Mouse (Mus musculus) stomach, postnatal 0 days (tissue): ENCODE data around the gene Zfp652. TPM values are rescaled to one million over a fixed set of nuclear protein-coding genes. Genes with fewer than 3 reads are reported as not detected.
"Not testable (repeated sequence)": the region's sequence is repeated elsewhere in the genome, so short reads cannot be mapped to it uniquely, and the experiment has no call there.

Experiments used
- ATAC-seq: fragments of 200-750 bp; cut with Nextera tagmentation; 2 replicates; pipeline ENCODE4 v1.8.0; 2017; ENCODE audit not compliant: low FRiP score, low TSS enrichment
- DNase-seq: peaks from one replicate; pipeline ENCODE4 v3.0.0-alpha.2; 2016; ENCODE audit warnings: low spot score
- H3K27ac ChIP-seq: fragments of 300-500 bp; sonication (generic); replicated peaks from 2 replicates; pipeline ENCODE4 v1.5.1; 2014; ENCODE audit warnings: mild to moderate bottlenecking, control low read depth
- H3K27me3 ChIP-seq: fragments of 300-500 bp; sonication (generic); 2 replicates; pipeline ENCODE4 v1.6.1; 2014; ENCODE audit warnings: low read length; ENCODE audit not compliant: control insufficient read depth, insufficient read depth
- H3K36me3 ChIP-seq: fragments of 300-500 bp; sonication (generic); 2 replicates; pipeline ENCODE4 v1.6.1; 2014; ENCODE audit warnings: low read length, mixed read lengths; ENCODE audit not compliant: control insufficient read depth, insufficient read depth
- H3K4me1 ChIP-seq: fragments of 300-500 bp; sonication (generic); replicated peaks from 2 replicates; pipeline ENCODE4 v1.6.1; 2014; ENCODE audit warnings: antibody characterized with exemption; ENCODE audit not compliant: control insufficient read depth, insufficient read depth
- H3K4me2 ChIP-seq: fragments of 300-500 bp; sonication (generic); replicated peaks from 2 replicates; pipeline ENCODE4 v1.6.1; 2014; ENCODE audit warnings: low read depth, mild to moderate bottlenecking, control low read depth, moderate library complexity
- H3K4me3 ChIP-seq: fragments of 300-500 bp; sonication (generic); 2 replicates; pipeline ENCODE4 v1.5.1; 2014; ENCODE audit warnings: low read depth, low read length, control low read depth
- H3K9ac ChIP-seq: fragments of 300-500 bp; sonication (generic); 2 replicates; pipeline ENCODE4 v1.6.1; 2014; ENCODE audit warnings: mild to moderate bottlenecking, low read length, control low read depth, mixed read lengths
- H3K9me3 ChIP-seq: fragments of 300-500 bp; sonication (generic); 2 replicates; pipeline ENCODE4 v1.6.1; 2016; ENCODE audit warnings: low read length; ENCODE audit not compliant: control insufficient read depth
- CTCF ChIP-seq: IDR thresholded peaks from 2 replicates; pipeline ENCODE4 v1.5.1; 2016; ENCODE audit warnings: antibody characterized with exemption, low read depth, mild to moderate bottlenecking, moderate library complexity
- EP300 ChIP-seq: optimal IDR thresholded peaks from 2 replicates; pipeline ENCODE3; 2016; ENCODE audit warnings: antibody characterized with exemption
- WGBS: fragments of 180-500 bp; shearing (Covaris S2); extraction: QIAGEN DNeasy Blood & Tissue Kit; methylation state at CpG from one replicate; pipeline ENCODE4 v1.1.7; 2014; 5-methylcytosine and 5-hydroxymethylcytosine counted together
- polyA plus RNA-seq: library from polyadenylated mRNA; unstranded; fragments of >200 nt; fragmentation: Nextera tagmentation; extraction: Ambion mirVana; gene quantifications from 2 replicates; pipeline ENCODE4 v1.2.1, GENCODE M21; 2015

Zfp652 gene
- polyA plus RNA-seq = 10.0 and 10.2 TPM in 2 replicates

- Histone ChIP-seq H3K9ac (peak within 1 kb of the TSS; percentile 96), H3K9me3 (no peaks in the 10 kb centered on the region), H3K4me2 (peak within 1 kb of the TSS; percentile 85), H3K36me3 (no peaks in the 10 kb centered on the region), H3K27ac (peak within 1 kb of the TSS; percentile 99), H3K27me3 (no peaks in the 10 kb centered on the region), H3K4me1 (no peaks in the 10 kb centered on the region), H3K4me3 (peak within 1 kb of the TSS; percentile 74)
- no peak for TF ChIP-seq CTCF
- no peak for TF ChIP-seq EP300
- ATAC-seq (peak; percentile 92), DNase-seq (peak; percentile 96)
- WGBS = under 1% methylated on average over 34 of the region's 103 CpGs
These were observed at the start of gene Zfp652 for GRCm38 (mm10) chr11:95712563-95713224. Zfp652 (plus strand) TSS chr11:95712673.

GRCm38 (mm10) chr11:95666529-95667149 lies 45.8 kb upstream of the Zfp652 start, which contains the start of gene Phb:
Phb (plus strand) TSS chr11:95666957.
- peak within 1 kb of the TSS; percentile 69 for H3K4me3 ChIP-seq
- peak; percentile 97 for DNase-seq
- no peaks in the 10 kb centered on the region for H3K9me3 ChIP-seq
- peak within 1 kb of the TSS; percentile 75 for H3K4me2 ChIP-seq
- H3K27me3 ChIP-seq = no peaks in the 10 kb centered on the region
- peak within 1 kb of the TSS; percentile 65 for H3K9ac ChIP-seq
- TF ChIP-seq CTCF = peak; percentile 37; the same call in 1 of the 2 replicates
- TF ChIP-seq EP300 = no peak
- peaks cover 11% of the 10 kb centered on the region for H3K36me3 ChIP-seq
- peak; percentile 97 for ATAC-seq
- 1% methylated on average over 25 of the region's 25 CpGs for WGBS
- H3K27ac ChIP-seq = peak within 1 kb of the TSS; percentile 83
- H3K4me1 ChIP-seq = peaks cover 2% of the 10 kb centered on the region; the same call in 1 of the 2 replicates

- no peaks in the 10 kb centered on the region for H3K27me3 ChIP-seq
- under 1% methylated on average over 11 of the region's 11 CpGs for WGBS
- no peaks in the 10 kb centered on the region for H3K9me3 ChIP-seq
- peak overlapping the region; percentile 83 for H3K27ac ChIP-seq
- H3K4me3 ChIP-seq = peak overlapping the region; percentile 69
- DNase-seq = peak; percentile 59
- peak overlapping the region; percentile 75 for H3K4me2 ChIP-seq
- peak; percentile 22 for ATAC-seq
- H3K36me3 ChIP-seq = peaks cover 15% of the 10 kb centered on the region
- peak overlapping the region; percentile 65 for H3K9ac ChIP-seq
- peaks cover 2% of the 10 kb centered on the region; the same call in 1 of the 2 replicates for H3K4me1 ChIP-seq
- no peak for TF ChIP-seq CTCF
- TF ChIP-seq EP300 = no peak
These were observed 45.3 kb upstream of the Zfp652 start for GRCm38 (mm10) chr11:95667177-95667576.

- not testable (repeated sequence) for H3K9me3 ChIP-seq, H3K4me1 ChIP-seq, ATAC-seq, DNase-seq, H3K9ac ChIP-seq, H3K27me3 ChIP-seq, H3K27ac ChIP-seq, H3K4me3 ChIP-seq
- H3K4me2 ChIP-seq = peak overlapping the region; percentile 75; the same call in 1 of the 2 replicates
- peaks cover 18% of the 10 kb centered on the region for H3K36me3 ChIP-seq
- WGBS = 77% methylated on average over 7 of the region's 7 CpGs
- peak; percentile 46 for TF ChIP-seq CTCF
These were observed 44.4 kb upstream of the Zfp652 start for GRCm38 (mm10) chr11:95668086-95668485.

- Histone ChIP-seq H3K9ac (no peak overlapping the region), H3K27me3 (no peaks in the 10 kb centered on the region), H3K36me3 (peaks cover 35% of the 10 kb centered on the region), H3K4me2 (no peak overlapping the region), H3K4me1 (no peaks in the 10 kb centered on the region), H3K9me3 (no peaks in the 10 kb centered on the region), H3K4me3 (no peak overlapping the region), H3K27ac (no peak overlapping the region)
- TF ChIP-seq CTCF = no peak
- TF ChIP-seq EP300 = no peak
- WGBS = 86% methylated on average over 14 of the region's 14 CpGs
- DNase-seq (no peak), ATAC-seq (no peak)
These were observed 37.0 kb upstream of the Zfp652 start for GRCm38 (mm10) chr11:95675498-95675897.

- DNase-seq (peak; percentile 69), ATAC-seq (0 out of 2 replicates have a peak, but pooled peaks have one; percentile 45)
- Histone ChIP-seq H3K36me3 (peaks cover 31% of the 10 kb centered on the region), H3K4me3 (no peak overlapping the region), H3K27ac (no peak overlapping the region), H3K9me3 (no peaks in the 10 kb centered on the region), H3K9ac (no peak overlapping the region), H3K4me2 (no peak overlapping the region), H3K4me1 (no peaks in the 10 kb centered on the region), H3K27me3 (no peaks in the 10 kb centered on the region)
- 27% methylated on average over 6 of the region's 6 CpGs for WGBS
- TF ChIP-seq EP300 (no peak), CTCF (peak; percentile 63)
These were observed 36.2 kb upstream of the Zfp652 start for GRCm38 (mm10) chr11:95676307-95676706.
